Mouse (Mus musculus): Measurements from ENCODE around the gene Lhx8.

The Lhx8 gene

GRCm38 (mm10) chr3:154321921-154322574, 8.4 kb downstream of the Lhx8 start:
- DNase-seq = no peak

GRCm38 (mm10) chr3:154317651-154318248, 12.7 kb downstream of the Lhx8 start:
- no peak for DNase-seq

- DNase-seq = no peak
Measured at GRCm38 (mm10) chr3:154305163-154305884, 25.1 kb downstream of the Lhx8 start.

GRCm38 (mm10) chr3:154301102-154301501, 29.4 kb downstream of the Lhx8 start:
- no peak for DNase-seq

- no peak for DNase-seq
Measured at GRCm38 (mm10) chr3:154300006-154300405, 30.5 kb downstream of the Lhx8 start.

- DNase-seq = no peak
Measured at GRCm38 (mm10) chr3:154298490-154298889, 32.0 kb downstream of the Lhx8 start.

- no peak for DNase-seq
Measured at GRCm38 (mm10) chr3:154297499-154297898, 33.0 kb downstream of the Lhx8 start.

GRCm38 (mm10) chr3:154294924-154295834, 35.3 kb downstream of the Lhx8 start:
- DNase-seq = no peak

DNA sequence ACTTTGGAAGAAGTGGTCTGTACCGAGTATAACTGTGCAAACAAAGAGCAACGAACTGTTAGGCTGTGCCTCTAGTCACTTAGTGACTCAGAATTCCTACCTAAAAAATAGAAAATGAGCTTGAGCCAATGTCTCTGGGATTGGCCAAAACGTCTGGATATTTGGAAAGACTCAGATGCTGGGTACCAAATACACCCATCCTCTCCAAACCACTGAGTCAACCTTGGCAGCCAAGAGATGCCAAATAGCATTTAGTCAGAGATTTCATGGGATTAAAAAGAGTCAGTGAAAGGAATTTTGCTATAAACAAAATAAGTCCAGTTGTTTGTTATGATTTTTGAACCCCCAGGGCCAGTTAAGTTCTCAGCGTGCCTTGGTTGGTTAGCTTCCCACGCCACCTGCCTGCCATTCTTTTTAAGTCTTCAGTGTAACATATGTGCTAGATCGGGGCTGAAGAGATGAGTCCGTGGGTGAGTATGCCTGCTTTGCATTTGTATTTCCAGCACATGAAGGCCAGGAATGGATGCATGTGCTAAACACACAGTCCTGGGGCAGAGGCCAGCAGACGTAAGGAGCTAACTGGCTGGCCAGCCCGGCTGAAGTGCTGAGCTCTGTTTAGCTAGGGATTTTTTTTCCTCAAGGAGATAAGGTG, 36.5 kb downstream of the Lhx8 start:
- DNase-seq = peak; percentile 20

DNA sequence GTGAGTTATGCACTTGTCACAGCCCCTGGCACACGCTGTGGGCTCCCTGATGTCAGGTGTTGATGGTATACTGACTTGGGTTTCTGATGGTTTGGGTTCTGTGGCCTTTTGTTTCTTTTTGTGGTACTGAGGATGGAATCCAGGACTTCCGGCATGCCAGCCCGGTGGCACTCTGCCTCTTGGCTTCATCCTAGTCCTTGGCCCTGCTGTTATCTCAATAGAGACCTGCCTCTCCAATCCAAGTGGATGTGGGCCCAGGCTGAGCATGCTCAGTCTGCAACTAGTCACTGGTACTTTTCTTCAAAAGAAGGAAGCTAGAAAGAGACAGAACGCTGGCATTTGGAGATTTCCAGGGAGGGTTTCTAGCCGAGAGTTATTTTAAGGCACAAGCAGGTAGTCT, 38.3 kb downstream of the Lhx8 start:
- DNase-seq = no peak

GRCm38 (mm10) chr3:154290351-154290750, 40.1 kb downstream of the Lhx8 start:
- no peak for DNase-seq

- DNase-seq = no peak
Measured at GRCm38 (mm10) chr3:154288429-154289069, 41.9 kb downstream of the Lhx8 start.

GRCm38 (mm10) chr3:154287217-154287616, 43.2 kb downstream of the Lhx8 start:
- no peak for DNase-seq

GRCm38 (mm10) chr3:154285351-154285750, 45.1 kb downstream of the Lhx8 start:
- DNase-seq = no peak

GRCm38 (mm10) chr3:154284260-154284659, 46.2 kb downstream of the Lhx8 start:
- no peak for DNase-seq

GRCm38 (mm10) chr3:154274681-154275080, 55.8 kb downstream of the Lhx8 start:
- no peak for DNase-seq

GRCm38 (mm10) chr3:154269757-154270366, 60.6 kb downstream of the Lhx8 start:
- DNase-seq = peak; percentile 69

DNA sequence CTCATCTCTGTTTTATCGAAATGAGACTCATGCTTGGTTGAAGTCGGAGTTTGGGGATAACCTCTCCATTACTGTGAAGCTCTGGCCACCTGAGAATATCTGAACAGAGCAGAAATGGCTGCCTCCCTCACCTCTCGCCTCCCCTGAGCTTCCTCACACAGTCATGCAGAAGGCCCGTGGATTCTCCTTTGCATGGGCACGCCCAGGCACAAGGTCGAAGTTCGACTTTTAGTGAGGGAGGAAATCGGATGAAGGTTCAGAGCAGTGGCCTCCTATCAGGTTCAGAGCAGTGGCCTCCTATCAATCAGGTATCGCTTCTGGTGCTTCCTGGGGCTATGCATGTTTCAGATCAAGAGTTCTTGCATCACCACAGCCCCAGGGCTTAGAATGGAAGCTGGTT, 62.1 kb downstream of the Lhx8 start:
- no peak for DNase-seq

- DNase-seq = no peak
Measured at GRCm38 (mm10) chr3:154257312-154257711, 73.1 kb downstream of the Lhx8 start.
